Mouse (Mus musculus) heart, postnatal 25 days (tissue): ENCODE data around the gene Zzef1. TPM values are rescaled to one million over a fixed set of nuclear protein-coding genes. Genes with fewer than 3 reads are reported as not detected.

ENCODE experiments used
- DNase-seq: peaks from one replicate; pipeline ENCODE4 v3.0.0; 2022; ENCODE audit warnings: low spot score
- intact Hi-C: fragments of 180-260 bp; cut with DNase I; formaldehyde crosslinking; loops from one replicate; pipeline ENCODE4 v1.15.1; 2025
- total RNA-seq, 2 experiments: library from RNA; stranded (reverse); gene quantifications; 2 replicates each; pipeline ENCODE4 v1.2.3; 2021

The Zzef1 gene
- total RNA-seq, 2 experiments from 2014 or later, result 19.4 to 20.7 TPM

DNA sequence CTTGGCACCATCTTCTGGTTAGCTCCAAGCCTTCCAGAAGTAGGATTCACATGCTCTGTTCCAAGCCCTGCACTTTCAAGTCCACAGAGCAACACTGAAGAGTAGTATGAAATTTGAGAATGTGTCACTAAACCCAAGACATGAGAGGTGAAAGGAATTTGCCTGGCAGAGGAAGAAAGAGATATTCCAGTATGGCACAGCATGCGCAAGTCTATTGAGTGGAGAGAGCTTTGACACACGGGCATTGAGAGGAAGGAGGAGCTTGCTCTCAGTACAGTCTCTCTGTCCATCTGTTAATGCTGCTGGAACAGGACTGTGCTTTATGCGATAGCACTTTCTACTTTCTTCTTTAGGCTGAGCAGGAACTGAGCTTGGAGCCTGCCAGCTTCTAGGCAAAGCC is 7.0 kb downstream of the Zzef1 start:
- no peak for DNase-seq
- intact Hi-C loops, result no loop called here

- intact Hi-C loops, result no loop called here
- no peak for DNase-seq
Observed at GRCm38 (mm10) chr11:72804586-72804985, 8.6 kb downstream of the Zzef1 start.

DNA sequence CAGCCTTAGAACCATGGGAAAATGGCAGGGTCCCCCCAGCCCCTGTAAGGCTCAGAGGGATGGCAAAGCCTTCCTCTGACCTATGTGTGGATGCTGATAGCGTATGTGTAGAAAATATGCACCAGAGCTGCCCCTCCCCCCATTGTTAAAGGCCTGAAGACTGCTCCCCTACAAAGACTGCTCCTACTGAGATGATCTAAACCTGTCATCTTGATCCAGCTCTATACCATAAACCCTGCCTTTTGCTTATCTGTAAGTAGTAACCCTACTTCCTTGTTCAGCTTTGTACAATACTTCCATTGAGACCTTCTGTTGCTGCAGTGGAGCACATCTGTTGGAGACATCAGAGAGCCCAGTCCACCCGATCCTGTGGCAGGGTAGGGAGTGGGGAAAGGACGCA is 9.2 kb downstream of the Zzef1 start:
- no peak for DNase-seq
- intact Hi-C loops, result no loop called here

DNA sequence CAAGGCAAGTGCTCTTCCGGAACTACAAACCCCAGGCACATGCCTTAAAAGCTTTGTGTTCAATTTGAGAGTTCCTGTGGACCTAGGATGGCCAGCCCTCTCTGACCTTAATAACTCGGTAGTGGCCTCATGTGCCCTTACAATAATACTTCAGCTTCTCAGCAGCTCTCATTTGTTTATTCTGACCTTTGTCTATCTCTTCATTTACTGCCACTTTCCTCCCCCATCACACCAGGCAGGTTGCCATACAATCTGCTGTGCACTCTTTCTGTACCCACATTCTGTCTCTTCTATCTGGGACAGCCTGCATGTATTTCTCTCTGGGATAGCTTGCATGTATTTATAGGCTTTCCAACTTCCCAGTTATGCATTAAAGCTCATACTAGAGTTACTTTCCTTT is 10.5 kb downstream of the Zzef1 start:
- intact Hi-C loops, result no loop called here
- DNase-seq, result no peak

DNA sequence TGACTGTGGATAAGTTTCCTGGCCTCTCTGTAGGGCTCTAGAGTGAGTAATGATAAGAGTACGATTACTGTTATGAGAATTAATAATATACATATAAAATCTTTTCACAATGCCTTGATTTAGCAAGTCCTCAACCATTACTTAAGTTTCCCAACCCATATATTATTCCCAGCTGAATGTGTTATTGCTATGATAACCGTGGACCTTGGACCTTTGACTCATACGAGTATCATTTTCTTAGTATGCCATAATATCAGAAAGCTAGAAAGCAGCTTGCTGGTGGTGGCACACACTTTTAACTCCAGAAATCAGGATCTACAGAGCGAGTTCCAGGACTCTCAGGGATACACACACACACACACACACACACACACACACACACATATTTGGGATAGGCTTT is 12.0 kb downstream of the Zzef1 start:
- no peak for DNase-seq
- intact Hi-C loops, result no loop called here

GRCm38 (mm10) chr11:72813687-72814086 is 17.7 kb downstream of the Zzef1 start:
- intact Hi-C loops, result no loop called here

DNA sequence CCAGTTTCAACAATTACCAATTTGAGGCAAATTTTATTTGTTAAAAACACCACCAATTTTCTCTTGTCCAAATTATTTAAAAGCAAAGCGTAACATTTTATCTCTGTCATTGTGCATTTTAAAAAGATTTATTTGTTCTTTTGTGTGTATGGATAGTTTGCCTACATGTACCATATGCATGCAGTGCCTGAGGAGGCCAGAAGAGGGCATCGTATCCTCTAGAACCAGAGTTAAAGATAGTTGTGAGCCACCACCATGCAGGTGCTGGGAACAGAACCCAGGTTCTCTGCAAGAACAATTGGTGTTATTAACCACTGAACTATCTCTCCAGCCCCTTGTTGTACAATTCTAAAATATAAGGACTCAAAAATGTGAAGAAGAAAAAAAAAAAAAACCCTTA is 18.2 kb downstream of the Zzef1 start:
- intact Hi-C loops, result no loop called here
- no peak for DNase-seq

More at GRCm38 (mm10) chr11:72813687-72814086, 17.7 kb downstream of the Zzef1 start:
- DNase-seq, result no peak

DNA sequence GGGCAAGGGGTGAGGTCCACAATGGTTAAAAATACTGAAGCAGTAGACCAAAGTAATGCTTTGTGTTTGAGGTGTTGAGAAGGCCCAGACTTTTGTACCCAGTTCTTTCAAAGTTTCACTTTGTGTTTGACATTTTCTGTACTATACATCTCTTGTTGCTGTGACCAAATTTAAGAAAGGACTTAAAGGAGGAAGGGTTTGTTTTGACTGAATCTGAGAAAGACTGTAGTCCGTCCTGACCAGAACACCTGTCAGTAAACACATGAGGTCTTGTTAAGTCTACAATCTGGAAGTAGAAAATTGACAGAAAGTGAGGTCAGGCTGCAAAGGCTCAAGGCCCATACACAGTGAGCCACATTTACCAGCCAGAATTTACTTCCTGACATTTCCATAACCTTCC is 20.8 kb downstream of the Zzef1 start:
- no peak for DNase-seq
- intact Hi-C loops, result no loop called here

DNA sequence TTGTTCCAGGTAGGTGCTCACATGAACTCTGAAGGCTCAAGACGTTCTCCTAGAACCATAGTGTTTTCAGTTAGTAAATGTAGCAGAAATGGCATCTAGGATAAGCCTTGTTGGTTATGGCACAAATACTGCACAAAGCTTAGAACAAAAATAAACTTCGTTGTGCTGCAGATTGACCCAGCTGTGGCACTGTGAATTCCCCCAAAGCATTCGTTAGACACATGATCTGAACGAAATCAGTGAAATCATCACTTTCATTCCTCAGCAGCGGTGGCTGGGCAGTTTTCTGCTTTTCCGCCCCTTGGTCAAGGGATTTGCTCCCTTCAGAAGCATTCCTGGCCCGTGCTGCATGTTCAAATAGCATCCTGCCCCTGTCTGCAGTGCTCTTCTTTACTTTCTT is 22.0 kb downstream of the Zzef1 start:
- DNase-seq, result no peak
- intact Hi-C loops, result no loop called here

DNA sequence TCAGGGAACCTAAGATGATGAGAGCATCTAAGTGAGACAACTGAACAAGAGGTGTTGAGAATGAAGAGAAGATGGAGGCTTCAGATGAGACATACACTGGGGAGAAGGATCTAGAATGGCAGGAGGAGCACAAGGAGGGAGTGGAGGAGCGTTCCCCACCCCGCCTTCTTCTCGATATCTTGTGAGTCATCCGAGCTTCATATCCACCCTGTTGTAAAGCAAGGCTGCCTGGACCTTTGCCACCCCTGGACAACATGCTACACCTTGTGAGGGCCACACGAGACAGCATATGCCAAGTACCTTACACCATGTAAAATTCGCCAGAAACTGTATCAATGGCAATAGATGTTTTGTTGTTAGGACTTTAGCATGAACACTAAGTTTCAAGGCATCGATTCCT is 25.0 kb downstream of the Zzef1 start:
- no peak for DNase-seq
- intact Hi-C loops, result no loop called here

GRCm38 (mm10) chr11:72829869-72830268 is 33.8 kb downstream of the Zzef1 start:
- intact Hi-C loops, result no loop called here
- DNase-seq, result no peak

DNA sequence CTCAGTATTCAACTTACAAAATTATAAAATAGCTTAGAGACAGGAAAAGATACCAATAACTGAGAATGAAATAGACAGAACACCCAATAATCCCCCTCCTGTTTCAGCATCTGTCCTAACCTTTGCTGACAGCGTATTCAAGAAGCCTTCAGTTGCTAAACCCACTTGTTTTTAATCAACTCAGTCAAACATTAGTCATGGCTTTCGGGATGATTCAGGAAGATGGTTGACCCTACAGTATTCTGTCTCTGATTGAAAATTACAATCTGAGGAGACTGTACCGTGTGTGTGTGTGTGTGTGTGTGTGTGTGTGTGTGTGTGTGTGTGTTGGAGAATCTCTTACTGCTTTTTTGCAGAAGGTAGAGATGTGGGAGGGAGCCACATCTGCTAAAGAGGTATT is 46.7 kb downstream of the Zzef1 start:
- DNase-seq, result no peak
- intact Hi-C loops, result no loop called here

DNA sequence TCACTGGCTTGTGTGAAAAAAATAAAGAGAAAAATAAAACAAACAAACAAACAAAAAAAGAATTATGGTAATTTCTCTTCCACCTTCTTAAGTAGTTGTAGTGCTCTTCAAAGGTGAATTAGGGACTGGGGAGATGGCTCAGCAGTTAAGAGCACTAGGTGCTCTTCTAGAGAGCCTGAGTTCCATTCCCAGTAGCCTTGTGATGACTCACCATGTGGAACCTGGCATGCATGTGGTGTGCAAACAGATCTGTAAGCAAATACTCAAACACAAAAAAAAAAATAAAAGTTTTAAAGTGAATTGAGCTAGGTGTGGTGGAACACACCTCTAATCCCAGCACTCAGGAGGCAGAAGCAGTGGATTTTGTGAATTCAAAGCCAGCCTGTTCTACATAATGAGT is 47.5 kb downstream of the Zzef1 start:
- intact Hi-C loops, result no loop called here
- no peak for DNase-seq

- intact Hi-C loops, result no loop called here
- DNase-seq, result no peak
Observed at GRCm38 (mm10) chr11:72845526-72845925, 49.5 kb downstream of the Zzef1 start.

DNA sequence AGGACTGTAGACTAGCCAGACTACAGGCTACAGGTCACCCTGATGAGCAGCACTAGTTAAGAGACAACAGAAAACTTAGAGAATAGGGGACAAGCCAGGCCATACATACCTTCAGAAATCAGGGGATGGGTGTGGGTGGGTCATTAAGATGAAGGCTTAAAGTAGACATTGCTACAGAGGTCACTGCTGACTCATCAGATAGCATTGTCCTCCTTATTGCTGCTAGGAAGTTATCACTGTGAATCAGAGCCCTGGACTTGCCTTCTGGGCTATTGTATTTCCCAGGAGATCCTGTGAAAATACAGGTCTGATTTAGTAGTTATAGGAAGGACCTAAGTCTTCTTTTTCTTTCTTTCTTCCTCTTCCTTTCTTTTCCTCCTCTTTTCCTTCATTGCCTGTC is 50.7 kb downstream of the Zzef1 start:
- DNase-seq, result no peak
- intact Hi-C loops, result no loop called here

- DNase-seq, result no peak
- intact Hi-C loops, result no loop called here
Observed at GRCm38 (mm10) chr11:72847831-72848628, 52.0 kb downstream of the Zzef1 start.

- intact Hi-C loops, result no loop called here
- DNase-seq, result no peak
Observed at GRCm38 (mm10) chr11:72850419-72851131, 54.5 kb downstream of the Zzef1 start.

DNA sequence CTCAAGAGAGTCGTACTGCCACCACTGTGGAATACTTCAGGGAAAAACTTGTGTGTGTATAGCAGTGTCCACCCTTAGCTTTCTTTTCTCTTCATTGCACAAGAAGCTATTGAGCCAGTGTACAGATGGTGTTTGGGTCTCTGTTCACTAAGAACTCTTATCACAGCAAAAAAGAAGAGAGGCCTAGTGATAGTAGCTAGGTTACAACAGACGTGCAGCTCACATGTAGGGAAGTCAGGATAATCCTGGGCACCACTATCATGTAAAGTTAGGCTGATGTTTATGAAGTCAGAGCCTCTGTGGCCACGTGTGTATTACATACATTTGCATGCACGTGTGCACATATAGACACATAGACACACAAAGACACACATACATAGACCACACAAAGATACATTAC is 55.2 kb downstream of the Zzef1 start:
- intact Hi-C loops, result no loop called here
- no peak for DNase-seq

DNA sequence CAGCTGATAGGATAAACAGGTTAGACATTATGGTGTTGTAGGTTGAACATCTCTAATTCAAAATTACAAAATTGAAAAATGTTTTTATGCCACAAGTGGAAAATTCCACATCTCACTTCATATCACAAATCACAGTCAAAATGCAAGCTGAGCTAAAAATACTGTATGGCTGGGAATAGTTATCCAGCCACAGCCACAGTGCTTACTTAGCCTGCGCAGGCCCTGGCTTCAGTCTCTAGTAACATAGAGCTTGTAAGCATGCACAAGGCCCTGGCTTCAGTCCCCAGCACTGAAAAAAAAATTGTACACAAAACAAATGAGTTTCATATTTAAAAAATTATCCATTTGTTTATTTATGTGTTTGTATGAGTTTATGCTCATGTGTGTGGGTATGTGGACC is 56.1 kb downstream of the Zzef1 start:
- no peak for DNase-seq
- intact Hi-C loops, result no loop called here

DNA sequence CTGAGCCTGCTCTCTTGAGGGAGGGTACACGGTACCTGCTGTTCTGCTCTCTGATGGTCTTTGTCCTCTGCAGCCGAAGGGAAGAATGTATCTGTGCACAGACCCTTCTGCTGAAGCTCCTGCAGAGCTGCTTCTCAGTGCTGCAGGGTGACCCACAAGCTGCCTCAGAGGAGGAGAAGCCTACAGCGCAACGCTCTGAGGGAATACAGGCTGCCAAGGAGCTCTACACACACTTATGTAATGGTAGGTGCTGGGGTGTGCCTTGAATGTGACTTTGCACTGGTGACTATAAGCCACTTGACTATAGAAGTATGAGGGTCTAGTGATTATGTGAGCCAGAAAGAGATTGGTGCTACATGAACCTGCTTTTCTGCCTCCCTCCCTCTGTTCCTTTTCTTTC is 57.1 kb downstream of the Zzef1 start:
- no peak for DNase-seq
- intact Hi-C loops, result no loop called here

DNA sequence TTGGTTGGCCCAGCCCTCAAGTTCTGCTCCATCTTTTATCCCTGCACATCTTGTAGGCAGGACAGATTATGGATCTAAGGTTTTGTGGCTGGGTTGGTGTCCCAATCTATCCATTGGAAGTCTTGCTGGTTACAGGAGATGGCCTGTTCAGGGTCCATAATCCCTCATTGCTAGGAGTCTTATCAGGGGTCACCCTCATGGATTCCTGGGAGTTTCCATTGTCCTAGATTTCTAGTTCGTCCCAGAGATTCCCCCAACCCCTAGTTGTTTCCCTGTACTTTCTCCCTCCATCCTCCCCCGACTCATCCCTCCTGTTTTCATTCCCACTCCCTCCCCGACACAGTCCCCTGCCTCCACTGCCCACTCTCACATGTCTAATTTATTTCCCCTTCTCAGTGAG is 58.2 kb downstream of the Zzef1 start:
- intact Hi-C loops, result no loop called here
- DNase-seq, result no peak

DNA sequence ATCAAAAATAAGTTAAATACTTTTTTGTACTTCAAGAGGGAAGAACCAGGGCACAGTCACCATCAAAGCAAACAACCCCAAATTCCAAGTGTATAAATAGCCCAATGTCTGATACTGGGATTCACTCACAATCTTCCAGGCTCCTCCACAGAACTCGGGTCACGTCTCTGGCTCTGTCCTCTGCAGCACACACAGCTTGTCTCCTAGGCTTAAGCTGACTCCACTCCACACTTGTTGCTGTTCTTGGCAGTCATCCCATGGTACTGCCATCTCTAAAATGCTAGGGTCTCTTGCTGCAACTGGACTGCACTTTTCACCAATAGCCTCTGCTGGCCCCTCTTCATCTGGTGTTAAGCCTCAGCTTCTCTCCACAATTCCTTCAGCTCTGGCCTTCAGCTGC is 60.7 kb downstream of the Zzef1 start:
- intact Hi-C loops, result no loop called here
- no peak for DNase-seq
